Mouse (Mus musculus): ENCODE results near the gene Mrvi1.

- TF ChIP-seq CTCF (conservative IDR thresholded peaks at IDR 0.05; ENCODE audit: low read length) (no peak), NANOG (IDR thresholded peaks at IDR 0.05; ENCODE audit: borderline replicate concordance, low read length) (no peak)
Observed at GRCm38 (mm10) chr7:110865038-110865437, 117.2 kb downstream of the Mrvi1 start.

Data from E14TG2a.4 (cell line).